Mouse (Mus musculus) T-helper 17 cell (primary cell): ENCODE results near the gene Bcl2.

Source experiments
- in situ Hi-C, 2 experiments: fragments of 300-600 bp; cut with MboI, MseI; formaldehyde crosslinking; loops; 1 replicate in 1 of 2; 2 replicates in 1 of 2; pipeline ENCODE4 v1.15.1; 2025; ENCODE audit warnings: high pct_unique_total_duplicates in 2 of 2

Gene Bcl2

GRCm38 (mm10) chr1:106596380-106596779, 117.7 kb downstream of the Bcl2 start:
- in situ Hi-C loops: no loop called here

GRCm38 (mm10) chr1:106595286-106595885, 118.7 kb downstream of the Bcl2 start:
- in situ Hi-C loops: no loop called here

- in situ Hi-C loops: no loop called here
Observed at GRCm38 (mm10) chr1:106591180-106591774, 122.8 kb downstream of the Bcl2 start.

- in situ Hi-C loops: no loop called here
Observed at GRCm38 (mm10) chr1:106589141-106589540, 124.9 kb downstream of the Bcl2 start.

- in situ Hi-C loops: no loop called here
Observed at GRCm38 (mm10) chr1:106587866-106588470, 126.1 kb downstream of the Bcl2 start.

GRCm38 (mm10) chr1:106586761-106587160, 127.3 kb downstream of the Bcl2 start:
- in situ Hi-C loops: no loop called here

GRCm38 (mm10) chr1:106585349-106585748, 128.7 kb downstream of the Bcl2 start:
- in situ Hi-C loops: no loop called here

- in situ Hi-C loops: no loop called here
Observed at GRCm38 (mm10) chr1:106584824-106585223, 129.2 kb downstream of the Bcl2 start.

- in situ Hi-C loops: no loop called here
Observed at GRCm38 (mm10) chr1:106584273-106584672, 129.8 kb downstream of the Bcl2 start.

GRCm38 (mm10) chr1:106583245-106584241, 130.5 kb downstream of the Bcl2 start:
- in situ Hi-C loops: no loop called here

- in situ Hi-C loops: no loop called here
Observed at GRCm38 (mm10) chr1:106582810-106583209, 131.3 kb downstream of the Bcl2 start.

- in situ Hi-C loops: no loop called here
Observed at GRCm38 (mm10) chr1:106581812-106582211, 132.3 kb downstream of the Bcl2 start.

- in situ Hi-C loops: no loop called here
Observed at GRCm38 (mm10) chr1:106579768-106580167, 134.3 kb downstream of the Bcl2 start.

GRCm38 (mm10) chr1:106572506-106572905, 141.6 kb downstream of the Bcl2 start:
- in situ Hi-C loops: loop anchor here in 1 of 2 experiments (5.0 kb wide), 1 partner anchor 40 kb away; no protein-coding TSS in a partner anchor

GRCm38 (mm10) chr1:106570870-106571269, 143.2 kb downstream of the Bcl2 start:
- in situ Hi-C loops: loop anchor here in 1 of 2 experiments (5.0 kb wide), 1 partner anchor 41 kb away; no protein-coding TSS in a partner anchor

- in situ Hi-C loops: loop anchor here in 1 of 2 experiments (5.0 kb wide), 1 partner anchor 42 kb away; no protein-coding TSS in a partner anchor
Observed at GRCm38 (mm10) chr1:106570366-106570765, 143.7 kb downstream of the Bcl2 start.

- in situ Hi-C loops: loop anchor here in 1 of 2 experiments (5.0 kb wide), 1 partner anchor 43 kb away; no protein-coding TSS in a partner anchor
Observed at GRCm38 (mm10) chr1:106569674-106570073, 144.4 kb downstream of the Bcl2 start.

- in situ Hi-C loops: no loop called here
Observed at GRCm38 (mm10) chr1:106568868-106569267, 145.2 kb downstream of the Bcl2 start.

GRCm38 (mm10) chr1:106567506-106567905, 146.6 kb downstream of the Bcl2 start:
- in situ Hi-C loops: no loop called here

- in situ Hi-C loops: no loop called here
Observed at GRCm38 (mm10) chr1:106566120-106567086, 147.7 kb downstream of the Bcl2 start.
